Mouse (Mus musculus): ENCODE data around the gene Zfand6. TPM values are rescaled to one million over a fixed set of nuclear protein-coding genes. Genes with fewer than 3 reads are reported as not detected.

The Zfand6 gene
- total RNA-seq, 2 experiments from 2014 or later: 74.4 to 78.4 TPM

DNA sequence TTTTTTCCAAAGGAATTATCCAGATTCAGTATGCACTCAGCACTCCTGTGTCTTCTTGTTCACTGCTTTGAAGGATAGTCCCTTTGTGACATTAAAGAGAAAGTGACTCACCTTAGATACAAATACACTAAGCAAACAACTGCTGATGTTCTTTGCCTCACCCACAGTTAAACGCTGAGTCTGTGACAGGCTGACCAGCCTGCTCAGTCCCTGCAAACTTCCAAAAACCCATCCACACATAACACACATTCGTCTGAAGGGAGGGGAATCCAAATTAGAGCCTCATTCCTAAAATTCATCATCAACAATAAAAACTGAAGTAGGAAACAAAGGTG is 37.8 kb downstream of the Zfand6 start:
- no peak for DNase-seq (ENCODE audit: extremely low spot score in 1 of 2, low spot score in 1 of 2)

DNA sequence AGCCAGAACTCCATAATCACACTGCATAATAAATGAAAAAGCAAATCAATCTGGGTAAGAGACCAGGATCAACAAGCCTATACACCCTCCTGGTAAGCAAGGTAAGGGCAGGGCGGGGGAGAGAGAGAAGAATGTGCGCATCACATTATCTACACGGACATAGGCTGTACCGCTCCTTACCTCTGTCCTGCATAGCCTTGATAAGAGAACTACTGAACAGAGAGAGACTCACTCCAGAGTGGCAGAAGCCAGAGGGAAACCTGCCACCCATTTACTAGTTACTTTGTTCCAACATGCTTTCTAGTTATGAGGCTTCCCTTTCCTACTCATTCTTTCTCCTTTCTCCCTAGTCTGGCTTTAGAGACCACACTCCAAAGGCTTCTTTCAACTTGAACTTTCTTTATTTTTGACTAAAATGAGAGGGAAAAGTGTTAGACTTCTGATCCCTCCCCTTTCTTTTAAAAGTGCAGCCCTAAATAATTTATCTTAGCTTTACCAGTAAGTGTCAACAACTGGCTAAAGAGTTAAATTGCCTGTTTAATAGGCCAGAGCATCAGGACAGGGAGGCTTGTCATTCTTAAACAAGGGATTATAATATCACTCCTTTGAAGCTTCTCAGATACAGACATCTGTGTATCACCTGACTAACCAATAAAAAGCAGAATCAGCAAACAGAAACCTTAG is 38.3 kb downstream of the Zfand6 start:
- DNase-seq (ENCODE audit: extremely low spot score in 1 of 2, low spot score in 1 of 2): no peak

DNA sequence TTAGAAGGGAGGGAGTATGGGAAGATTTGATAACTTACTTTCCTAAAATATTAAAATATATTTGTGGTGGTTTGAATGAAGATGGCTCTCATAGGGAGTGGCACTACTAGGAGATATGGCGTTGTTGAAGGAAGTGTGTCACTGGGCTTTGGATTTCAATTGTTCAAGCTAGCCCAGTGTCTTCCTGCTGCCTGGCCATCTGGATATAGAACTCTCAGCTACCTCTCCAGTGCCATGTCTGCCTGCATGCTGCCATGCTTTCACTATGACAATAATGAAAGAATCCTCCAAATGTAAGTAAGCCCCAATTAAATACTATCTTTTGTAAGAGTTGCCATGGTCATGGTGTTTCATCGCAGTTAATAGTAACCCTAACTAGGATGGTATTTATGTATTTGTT is 40.7 kb downstream of the Zfand6 start:
- no peak for DNase-seq (ENCODE audit: extremely low spot score in 1 of 2, low spot score in 1 of 2)

DNA sequence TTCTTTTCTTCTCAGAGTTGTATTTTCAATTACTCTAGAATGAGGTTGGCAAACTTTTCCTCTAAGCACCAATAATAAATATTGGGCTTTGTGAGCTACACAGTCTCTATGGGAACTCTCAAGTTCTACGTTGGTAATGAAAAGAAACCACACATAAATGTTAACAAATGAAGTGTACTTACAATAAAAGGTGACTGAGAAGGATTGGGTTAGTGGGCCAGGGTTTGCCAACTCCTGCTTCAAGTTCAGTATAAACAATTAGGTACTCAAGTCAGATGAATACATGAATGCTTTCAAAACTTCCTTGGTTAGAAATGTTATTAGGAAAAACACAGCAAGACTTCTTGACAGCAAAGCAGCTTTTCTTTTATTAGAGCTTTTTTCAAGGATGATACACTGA is 43.5 kb downstream of the Zfand6 start:
- no peak for DNase-seq (ENCODE audit: extremely low spot score in 1 of 2, low spot score in 1 of 2)

DNA sequence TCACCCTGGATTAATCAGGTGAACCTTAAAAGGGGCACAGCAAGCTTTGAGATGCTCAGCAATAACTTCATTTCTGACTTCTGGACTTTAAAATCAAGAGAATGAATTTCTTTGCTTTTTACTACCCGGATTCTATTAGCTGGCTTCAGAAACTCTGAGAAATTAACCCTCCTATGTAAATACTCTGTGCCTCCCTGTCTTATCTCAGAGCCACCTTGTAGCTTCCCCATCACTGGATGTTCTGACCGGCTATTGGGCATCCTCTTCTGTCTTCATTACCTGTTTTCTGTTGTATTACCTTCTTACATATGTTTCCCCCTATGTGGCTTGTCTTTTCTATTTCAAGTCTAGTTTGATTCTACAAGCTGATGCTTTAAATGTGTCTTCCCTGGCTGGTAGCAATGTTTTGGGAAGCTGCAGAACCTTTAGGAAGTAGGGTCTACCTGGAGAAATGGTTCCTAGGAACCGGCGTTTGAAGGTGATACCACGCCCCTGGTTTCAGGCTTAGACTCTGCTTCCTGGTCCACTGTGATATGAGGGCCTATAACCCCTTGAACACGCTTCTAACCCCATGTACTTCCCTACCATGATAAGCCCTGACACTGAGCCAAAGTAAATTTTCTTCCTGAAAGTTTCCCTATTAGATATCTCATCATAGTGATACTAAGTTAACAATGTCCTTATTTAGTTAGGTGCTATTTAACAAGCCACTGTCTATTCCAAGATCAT is 46.3 kb downstream of the Zfand6 start:
- no peak for DNase-seq (ENCODE audit: extremely low spot score in 1 of 2, low spot score in 1 of 2)

DNA sequence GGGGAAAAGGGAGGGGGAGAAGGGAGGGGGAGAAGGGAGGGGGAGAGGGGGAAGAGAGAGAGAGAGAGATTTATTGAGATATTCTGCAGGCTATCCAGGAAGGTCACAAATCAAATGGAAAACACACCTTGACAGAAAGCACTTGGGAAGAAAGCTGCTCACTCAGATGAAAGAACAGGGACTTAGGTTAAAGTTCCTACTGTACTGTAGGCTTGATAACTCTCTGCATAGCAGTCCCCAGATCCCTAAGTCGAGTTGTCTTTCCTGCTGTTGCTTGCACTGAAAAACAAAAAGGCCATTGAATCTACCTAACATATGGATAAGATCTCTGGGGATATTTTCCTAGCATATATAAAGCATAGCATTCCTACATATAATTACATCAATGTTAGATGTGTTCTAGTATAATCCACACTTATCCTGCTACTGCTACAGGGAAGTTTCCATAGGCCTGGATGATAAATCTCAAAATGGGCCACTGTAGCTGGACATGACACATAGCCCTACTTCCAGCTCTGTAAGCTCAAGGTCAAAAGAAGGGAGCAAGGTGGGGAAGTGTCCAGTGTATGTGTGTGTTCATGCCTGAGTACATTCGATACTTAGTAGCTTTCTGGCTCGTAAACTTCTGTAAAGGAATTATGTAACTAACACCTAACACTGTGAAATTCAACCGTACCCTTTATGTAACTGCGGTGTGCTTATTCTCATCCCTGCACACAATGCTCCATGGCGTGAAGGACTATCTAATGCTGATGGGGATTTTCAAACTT is 47.4 kb downstream of the Zfand6 start:
- no peak for DNase-seq (ENCODE audit: extremely low spot score in 1 of 2, low spot score in 1 of 2)

DNA sequence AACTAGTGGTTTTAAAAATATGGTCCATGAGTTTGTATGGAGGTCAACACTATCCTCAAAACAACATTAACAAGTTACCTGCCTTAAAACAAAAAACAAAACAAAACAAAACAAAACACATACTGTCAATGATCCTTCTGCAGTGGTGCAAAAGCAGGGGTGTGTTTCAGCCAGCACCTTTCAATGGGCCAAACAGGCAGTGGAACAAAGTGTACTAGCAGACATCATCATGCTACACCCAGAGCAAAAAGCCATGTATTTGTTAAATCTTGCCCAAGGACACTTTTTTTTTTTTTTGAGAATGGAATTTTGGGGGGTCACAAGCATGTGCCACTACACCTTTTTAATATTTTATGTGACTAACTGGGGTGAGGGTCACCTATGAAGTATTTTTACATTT is 52.8 kb downstream of the Zfand6 start:
- no peak for DNase-seq (ENCODE audit: extremely low spot score in 1 of 2, low spot score in 1 of 2)

DNA sequence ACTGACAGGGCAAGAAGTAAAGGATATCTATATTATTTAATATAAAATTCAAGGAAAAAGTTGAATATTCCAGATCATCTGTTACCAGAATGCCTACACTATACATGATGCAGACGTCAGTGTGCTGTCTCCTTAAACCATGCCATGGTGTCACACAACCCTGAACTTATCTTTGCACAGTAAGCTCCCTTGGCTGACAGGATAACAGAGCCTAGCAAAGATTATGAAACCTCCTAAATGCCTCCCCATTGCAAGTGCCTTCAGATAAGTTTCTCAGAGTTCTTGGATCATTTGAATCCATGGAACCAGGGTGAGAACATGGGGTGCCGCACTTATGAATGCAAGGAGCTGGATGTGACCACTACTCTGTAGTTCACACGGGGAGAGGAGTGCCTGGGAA is 57.9 kb downstream of the Zfand6 start:
- no peak for DNase-seq (ENCODE audit: extremely low spot score in 1 of 2, low spot score in 1 of 2)

DNA sequence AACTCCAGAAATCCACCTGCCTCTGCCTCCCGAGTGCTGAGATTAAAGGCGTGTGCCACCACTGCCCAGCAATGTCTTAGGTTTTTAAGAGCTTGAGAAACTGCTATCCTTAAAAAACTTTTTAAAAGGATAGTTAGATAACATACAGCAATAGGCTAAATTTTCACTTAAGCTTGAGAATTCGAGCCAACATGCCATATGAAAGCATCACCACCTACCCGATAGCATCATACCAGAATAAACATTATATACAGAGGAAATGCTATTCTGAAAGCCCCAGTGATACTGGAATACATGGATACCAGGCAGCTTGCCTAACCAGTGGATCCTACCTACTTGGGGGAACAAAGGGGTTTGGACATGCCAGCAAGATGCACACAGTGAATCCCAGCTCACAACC is 66.0 kb downstream of the Zfand6 start:
- DNase-seq (ENCODE audit: extremely low spot score in 1 of 2, low spot score in 1 of 2): no peak

DNA sequence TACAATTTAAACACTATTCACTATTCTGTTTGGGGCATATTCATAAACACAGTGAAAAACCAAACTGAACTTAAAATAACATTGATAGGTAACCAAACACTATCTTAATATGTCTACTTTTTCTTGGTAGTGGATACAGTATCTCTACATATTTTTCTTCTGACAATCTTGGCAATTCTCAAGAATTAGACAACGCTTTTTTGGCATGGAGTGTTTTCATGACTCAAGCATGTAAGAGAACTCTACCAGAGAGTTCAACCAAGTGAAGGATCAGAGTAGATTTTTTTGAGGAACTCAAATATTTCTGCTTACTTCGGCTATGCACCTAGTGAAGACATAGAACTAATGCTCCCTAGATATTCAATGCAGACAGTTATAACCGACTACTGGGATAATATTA is 68.8 kb downstream of the Zfand6 start:
- DNase-seq (ENCODE audit: extremely low spot score in 1 of 2, low spot score in 1 of 2): no peak

DNA sequence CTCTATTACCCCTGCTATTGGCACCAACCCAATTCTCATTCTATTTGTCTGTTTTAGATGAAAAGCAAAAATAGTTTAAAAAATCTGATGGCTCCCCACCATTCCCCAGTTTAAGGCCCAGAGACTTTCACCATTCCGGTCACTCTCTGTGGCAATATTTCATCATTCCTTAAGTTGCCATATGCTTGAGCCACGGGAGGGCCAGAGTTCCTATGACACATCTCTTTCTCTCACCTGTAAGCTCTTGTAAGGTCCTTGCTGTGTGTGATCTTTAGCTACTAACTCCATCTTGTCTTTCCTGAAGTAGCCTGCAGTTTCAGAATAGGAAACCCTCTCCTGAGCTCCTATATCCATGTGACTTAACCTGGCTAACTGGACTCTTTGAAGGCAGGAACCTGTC is 70.8 kb downstream of the Zfand6 start:
- no peak for DNase-seq (ENCODE audit: extremely low spot score in 1 of 2, low spot score in 1 of 2)

DNA sequence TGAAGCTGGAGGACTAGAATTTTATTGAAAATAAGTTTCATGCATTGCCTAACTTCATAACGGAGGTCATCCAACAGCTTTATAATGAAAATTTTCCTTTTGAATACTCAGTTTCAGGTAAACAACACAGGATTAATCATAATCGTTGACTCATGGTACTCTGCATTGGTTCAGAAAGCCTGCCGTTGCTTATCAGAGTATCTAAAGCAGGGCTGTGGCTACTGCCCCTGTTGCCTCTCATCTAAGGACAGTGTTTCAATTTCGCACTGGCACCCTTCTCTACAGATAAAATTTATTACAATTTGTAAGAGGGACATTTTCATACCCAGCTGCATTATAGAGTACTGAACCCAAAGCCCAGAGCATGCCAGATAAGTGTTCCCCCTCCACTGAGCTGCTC is 77.3 kb downstream of the Zfand6 start:
- no peak for DNase-seq (ENCODE audit: extremely low spot score in 1 of 2, low spot score in 1 of 2)

DNA sequence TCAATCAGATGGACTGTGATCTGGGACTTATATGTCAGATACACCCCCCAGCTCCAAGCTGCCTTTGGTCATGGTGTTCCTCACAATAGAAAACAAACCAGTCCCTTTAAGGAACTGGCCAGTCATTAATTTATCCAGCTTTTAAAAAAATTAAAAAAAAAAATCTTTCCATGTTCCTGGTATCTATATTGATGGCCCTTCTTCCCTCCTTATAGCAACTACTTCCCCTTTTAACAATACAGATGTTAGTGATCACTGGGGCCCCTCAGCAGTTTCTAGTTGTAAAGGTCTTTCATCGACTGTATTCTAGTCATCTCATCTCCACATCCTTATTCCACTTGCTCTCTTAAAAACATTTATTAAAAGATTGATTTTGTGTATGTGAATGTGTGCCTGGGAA is 78.2 kb downstream of the Zfand6 start:
- DNase-seq (ENCODE audit: extremely low spot score in 1 of 2, low spot score in 1 of 2): no peak

DNA sequence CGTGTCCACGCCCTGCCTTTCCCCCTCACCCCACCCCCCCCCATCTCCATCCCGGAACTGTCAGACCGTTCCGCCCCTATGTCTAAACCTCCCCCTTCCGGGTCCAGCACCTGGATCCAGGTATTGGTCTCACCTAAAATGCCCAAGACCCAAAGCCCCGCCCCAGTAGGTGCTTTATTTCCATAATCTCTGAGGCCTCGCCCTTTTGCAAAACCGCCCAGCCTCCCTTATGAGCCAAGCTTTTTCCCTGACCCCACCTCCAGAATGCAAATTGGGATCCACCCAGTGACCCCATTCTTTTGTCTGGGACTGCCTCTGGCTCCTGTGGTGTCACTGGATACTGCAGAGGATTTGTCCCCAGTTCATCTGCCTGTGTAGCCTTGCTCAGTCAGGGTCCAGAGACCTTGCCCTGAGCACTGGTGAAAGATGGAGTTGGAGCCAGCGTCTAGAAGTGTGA is 83.4 kb downstream of the Zfand6 start, which contains the start of gene Fah:
Gene Fah, minus strand, starts transcription at position 430 of the 457 bp plus-strand sequence.
- DNase-seq (ENCODE audit: extremely low spot score in 1 of 2, low spot score in 1 of 2): no peak

DNA sequence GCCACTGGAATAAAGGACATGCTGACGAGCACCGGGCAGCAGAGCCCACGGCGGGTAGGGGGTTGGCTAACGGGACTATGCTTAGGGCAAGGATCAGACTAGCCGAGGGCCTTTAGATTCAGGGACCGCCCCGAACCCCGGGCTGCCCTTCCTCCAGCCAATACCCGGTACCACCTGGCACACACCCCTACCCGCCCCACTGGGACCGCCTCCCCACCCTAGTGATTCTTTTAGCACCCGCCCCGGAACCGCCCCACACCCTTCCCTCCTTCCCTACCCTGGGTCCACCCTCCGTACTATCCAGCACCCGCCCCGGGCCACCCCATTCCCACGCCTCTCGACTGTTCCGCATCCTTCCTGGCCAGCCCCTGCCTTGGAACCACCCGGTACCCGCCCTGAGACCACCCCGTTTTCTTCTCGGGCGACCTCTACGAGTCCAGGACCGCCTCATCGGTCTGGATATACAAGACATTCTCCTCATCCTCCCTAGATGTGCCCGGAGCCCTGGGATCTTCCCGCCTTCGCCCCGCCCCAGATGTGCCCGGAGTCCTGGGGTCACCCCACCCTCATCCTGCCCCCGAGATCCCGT is 84.0 kb downstream of the Zfand6 start:
- peak; percentile 58 for DNase-seq (ENCODE audit: extremely low spot score in 1 of 2, low spot score in 1 of 2)

DNA sequence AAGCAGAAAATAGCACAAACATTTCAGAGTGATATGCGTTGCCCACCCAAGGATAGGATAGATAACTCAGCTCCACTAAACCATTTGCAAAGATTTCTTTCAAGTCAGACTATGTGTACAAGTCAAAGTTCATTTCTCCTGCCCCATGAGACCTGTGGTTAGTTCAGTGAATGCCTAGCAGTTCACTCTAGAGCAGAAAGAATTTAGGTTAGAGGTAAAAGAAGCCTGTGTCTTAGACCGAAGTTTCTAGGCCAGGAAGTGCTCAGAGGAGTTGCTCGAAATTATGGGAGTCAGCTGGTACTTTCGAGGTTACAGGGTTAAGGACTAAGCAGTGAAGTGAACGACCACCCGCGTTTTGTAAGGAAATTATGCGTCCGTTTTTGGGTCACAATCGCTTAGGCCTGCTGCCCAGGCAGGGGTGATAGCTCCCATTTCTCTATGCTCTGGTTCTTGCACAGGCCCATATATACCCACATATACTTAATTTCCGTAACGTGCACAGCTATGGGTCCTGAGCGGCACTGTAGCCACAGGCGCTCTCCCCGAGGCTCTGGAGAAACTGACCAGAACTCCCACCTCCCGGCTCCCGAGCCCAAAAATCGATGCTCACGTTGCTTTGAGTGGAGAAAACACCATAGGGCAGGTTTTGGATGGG is 84.6 kb downstream of the Zfand6 start:
- no peak for DNase-seq (ENCODE audit: extremely low spot score in 1 of 2, low spot score in 1 of 2)

DNA sequence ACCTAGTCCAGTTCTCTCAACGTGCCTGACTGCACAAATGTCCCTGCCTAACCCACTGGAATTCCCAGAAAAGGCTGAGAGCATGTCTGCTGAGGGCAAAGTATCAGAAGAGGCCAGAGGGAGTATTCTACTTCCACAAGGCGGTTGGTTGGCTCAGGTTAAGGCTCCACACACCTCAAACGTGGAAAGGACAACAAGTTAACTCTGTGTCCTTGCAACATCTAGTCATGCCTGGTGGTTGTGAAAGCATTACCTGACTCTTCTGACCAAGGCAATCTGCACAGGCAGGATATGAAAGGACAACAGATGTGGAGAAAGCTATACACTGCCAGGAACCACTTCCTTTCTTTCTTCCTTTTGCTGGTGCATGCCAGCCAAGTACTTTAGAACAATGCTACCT is 85.3 kb downstream of the Zfand6 start:
- DNase-seq (ENCODE audit: extremely low spot score in 1 of 2, low spot score in 1 of 2): no peak

DNA sequence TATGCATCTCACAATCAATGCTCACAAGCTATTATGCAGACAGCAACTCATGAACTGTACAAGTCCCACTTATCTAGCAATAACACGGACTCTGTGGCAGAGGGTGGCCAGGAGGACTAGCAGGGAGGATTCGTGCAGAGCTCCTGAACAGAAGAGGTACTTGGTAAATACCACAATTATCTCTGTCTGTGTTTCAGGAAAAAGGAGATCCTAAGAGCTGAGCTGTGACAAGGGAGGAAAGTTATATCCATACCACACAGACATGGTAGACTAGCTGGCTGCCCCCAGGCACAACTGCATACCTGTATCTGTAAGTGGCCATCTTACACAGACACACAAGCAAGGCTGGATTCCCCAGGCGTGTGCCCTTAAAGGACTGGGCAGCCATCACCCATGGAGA is 88.4 kb downstream of the Zfand6 start:
- DNase-seq (ENCODE audit: extremely low spot score in 1 of 2, low spot score in 1 of 2): no peak

DNA sequence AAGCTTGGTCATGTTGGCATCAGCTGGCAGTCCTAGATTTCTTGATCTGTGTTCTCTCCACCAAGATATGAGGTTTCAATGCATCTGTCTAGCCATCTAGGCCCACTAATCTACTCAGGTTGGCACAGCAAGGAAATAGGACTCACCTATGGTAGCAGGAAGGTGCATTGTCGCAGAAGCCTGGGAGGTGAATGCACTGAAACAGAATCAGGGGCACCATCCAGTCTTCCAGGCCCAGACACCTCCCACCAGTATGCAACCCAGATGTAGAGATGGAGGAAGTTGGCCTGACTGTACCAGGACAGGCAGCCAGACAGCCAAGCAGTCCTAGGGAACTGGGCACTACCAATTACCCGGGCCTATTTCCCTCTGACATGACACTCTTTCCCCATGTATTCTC is 89.1 kb downstream of the Zfand6 start:
- no peak for DNase-seq (ENCODE audit: extremely low spot score in 1 of 2, low spot score in 1 of 2)

DNA sequence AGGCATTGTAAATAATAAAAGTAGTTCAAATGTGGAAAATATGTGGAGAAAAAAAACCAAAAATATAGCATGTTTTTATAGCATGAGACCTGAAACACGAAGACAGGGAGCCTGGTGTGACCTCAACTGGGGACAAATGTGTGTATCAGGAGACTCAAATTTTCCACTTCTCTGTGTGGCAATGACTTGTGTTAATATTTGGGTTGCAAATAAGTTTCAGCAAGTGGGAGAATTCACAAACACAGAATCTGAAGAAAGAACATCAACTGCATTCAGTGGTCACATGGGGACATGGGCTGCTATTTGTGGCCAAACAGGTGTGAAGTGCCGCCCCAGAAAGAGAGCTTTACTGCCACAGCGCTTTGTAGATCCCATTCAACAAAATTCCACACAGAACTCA is 93.1 kb downstream of the Zfand6 start:
- peak in 1 of 2 experiments; percentile 2 for DNase-seq (ENCODE audit: extremely low spot score in 1 of 2, low spot score in 1 of 2)

DNA sequence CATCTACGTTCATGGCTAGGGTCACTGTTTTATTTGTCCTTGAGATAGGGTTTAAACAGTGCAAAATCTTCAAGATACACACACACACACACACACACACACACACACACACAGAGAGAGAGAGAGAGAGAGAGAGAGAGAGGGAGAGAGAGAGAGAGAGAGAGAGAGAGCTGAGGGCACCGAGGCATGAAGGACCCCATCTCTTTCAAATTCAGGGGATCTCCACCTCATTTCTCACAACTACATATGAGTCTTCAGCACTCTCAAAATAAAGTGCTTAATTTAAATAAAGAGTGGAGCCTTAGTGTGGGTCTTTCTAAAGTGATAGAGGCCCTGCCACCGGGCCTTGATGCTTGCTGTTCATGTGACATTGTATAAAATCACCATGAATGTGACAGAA is 93.8 kb downstream of the Zfand6 start:
- DNase-seq (ENCODE audit: extremely low spot score in 1 of 2, low spot score in 1 of 2): no peak
